Mouse (Mus musculus) left cerebral cortex, postnatal 14 days (tissue): Measurements from ENCODE around the gene Dennd6a. TPM values are rescaled to one million over a fixed set of nuclear protein-coding genes. Genes with fewer than 3 reads are reported as not detected.

ENCODE experiments used
- DNase-seq, 2 experiments: peaks; one replicate each; pipeline ENCODE4 v3.0.0; 2021 to 2022; ENCODE audit warnings: low spot score in 2 of 2, mixed read lengths in 1 of 2
- intact Hi-C: fragments of 180-260 bp; cut with DNase I; formaldehyde crosslinking; loops from one replicate; pipeline ENCODE4 v1.15.1; 2025
- total RNA-seq, 2 experiments: library from RNA; stranded (reverse); gene quantifications; 2 replicates each; pipeline ENCODE4 v1.2.3; 2021

Gene Dennd6a
- total RNA-seq, 2 experiments from 2014 or later = 24.1 to 29.5 TPM

GRCm38 (mm10) chr14:26558536-26558935, 15.1 kb upstream of the Dennd6a start:
- intact Hi-C loops = no loop called here
- DNase-seq = peak; percentile 49 to 55

DNA sequence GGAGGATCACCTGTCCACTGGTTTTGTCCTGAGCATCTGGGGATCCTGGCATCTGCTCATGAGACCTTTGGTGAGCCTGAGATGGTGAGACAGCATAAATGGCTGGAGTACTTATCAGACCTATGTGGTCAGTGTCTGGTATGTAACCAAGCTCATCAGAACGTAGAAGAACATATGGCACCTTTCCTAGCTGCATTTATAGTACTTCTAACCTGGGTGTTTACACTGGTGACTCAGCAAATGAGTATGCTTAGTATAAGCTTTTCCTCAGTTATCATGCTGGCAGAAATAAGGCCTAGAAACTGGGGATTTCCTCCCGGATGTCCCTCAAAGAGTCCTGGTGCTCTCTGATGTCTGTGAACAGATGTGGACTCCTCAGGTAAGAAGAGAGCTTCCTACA, 11.4 kb upstream of the Dennd6a start:
- no peak for DNase-seq
- intact Hi-C loops = no loop called here

DNA sequence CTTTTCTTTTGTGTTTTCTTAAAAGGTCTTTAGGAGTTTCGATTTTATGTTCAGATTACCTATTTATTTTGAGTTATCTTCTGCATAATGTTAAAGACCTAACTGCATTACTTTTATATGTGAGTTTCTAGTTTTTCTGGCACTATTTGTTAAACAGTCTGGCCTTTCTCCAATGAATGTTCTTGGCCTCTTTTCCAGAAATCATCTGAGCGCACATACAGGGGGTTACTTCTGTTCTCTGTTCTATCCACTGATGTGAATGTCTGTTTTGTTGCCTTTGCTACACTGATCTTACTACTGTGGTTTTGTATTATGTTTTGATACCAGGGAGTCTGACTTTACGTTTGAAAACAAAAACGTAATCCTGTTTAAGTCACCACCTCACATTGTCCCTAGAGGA, 3.8 kb upstream of the Dennd6a start:
- DNase-seq = no peak
- intact Hi-C loops = no loop called here

DNA sequence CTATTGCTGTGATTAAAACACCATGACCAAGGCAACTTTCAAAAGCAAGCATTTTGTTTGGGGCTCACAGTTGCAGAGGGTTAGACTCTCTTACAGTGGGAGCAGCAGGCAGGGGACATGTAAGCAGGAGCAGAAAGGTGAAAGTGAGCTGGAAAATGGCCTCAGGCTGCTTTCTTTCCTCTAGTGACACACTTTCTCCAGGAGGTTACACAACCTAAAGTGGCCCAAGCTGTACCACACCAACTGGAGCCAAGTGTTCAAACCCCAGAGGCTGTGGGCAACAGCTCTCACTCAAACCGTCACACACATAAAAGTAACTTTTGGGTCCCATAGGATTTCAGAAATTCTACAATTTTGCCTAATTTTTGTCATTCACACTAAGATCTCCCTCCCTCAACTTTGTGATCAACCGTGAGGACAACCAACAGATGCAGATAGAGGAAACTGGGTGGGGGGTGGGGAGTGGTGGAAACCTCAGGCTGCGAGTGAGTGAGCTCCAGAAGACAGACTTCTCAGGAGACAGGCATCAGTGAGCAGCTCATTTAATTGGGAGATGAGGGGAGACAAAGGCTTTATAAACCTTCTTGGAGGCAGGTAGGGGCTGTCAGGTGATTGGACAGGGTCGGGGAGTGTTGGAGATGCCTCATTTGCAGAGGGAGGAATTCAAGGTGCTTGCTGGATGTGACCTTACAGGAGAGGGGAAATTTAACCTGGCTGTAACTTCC, 1.5 kb upstream of the Dennd6a start:
- intact Hi-C loops = no loop called here
- DNase-seq = no peak

GRCm38 (mm10) chr14:26576255-26576780, 2.7 kb downstream of the Dennd6a start:
- intact Hi-C loops = loop anchor here (5.0 kb wide), 1 partner anchor 44 kb away; the partner anchor contains the start of gene Slmap
- no peak for DNase-seq

DNA sequence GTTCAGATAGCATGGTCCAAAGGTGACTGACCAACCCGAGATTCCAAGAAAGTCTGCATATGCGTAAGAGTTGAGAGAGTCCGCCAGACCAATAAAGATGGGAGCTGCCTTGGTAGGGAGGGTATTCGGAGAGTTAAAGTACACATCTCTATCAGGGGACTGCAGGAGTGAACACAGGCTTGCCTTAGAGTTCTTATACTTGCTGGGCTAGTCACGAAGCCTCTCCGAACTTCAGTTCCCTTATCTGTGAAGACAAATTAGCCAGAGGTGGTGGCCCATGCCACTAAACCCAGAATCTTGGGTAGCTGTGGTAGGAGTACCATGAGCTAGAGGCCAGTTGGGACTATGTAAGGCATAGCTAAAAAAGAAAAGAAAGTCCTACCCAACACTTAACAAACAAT, 5.1 kb downstream of the Dennd6a start:
- DNase-seq = no peak
- intact Hi-C loops = loop anchor here (2.0 to 5.0 kb wide), 2 partner anchors 46 to 90 kb away; partner anchors contain the start of gene Slmap

DNA sequence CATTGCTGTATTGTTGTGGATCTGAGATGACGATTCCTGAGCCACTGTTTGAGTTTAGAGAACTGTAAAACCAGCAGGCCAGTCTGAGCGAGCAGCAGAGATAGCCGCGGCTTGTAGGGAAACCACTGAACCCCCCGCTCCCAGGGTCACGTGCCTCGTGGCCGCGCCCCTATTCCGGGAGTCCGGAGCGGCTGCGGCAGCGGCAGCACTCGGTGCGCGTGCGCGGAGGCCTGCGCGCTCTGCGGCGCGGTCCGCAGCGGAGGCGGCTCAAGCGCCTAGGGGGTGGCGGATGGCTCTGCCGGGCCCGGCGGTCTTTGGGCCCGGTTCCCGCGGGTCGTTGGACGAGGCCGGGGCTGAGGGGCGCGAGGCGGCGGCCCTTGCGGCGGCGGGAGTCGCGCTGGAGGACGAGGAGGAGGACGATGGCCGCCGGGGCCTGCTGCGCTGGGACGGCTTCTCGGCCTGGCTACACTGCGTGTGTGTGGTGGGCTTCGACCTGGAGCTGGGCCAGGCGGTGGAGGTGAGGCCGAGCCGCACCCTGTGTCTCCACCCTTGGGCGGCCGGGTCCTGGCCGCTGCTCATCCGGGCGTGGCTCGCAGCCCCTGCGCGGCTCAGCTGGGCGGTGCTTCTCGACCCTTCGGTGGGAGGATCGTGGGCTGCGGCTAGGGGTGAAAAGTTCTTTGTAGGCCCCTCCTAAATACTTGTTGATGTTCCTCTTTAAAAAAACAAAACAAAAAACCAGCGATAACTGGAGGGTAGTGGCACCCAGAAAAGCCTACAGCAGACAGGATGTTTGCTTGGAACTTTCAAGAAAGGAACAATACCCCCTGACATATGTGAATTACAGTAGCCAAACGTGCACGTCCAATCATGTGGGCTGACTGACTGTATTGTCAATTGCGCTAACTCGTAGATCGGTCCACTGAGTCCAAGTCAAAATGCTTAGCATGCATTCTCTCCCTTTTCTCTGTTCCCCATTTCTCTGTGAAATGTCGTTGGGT, 6.0 kb downstream of the Dennd6a start:
- intact Hi-C loops = loop anchor here (2.0 to 5.0 kb wide), 2 partner anchors 47 to 91 kb away; partner anchors contain the start of gene Slmap
- peak; percentile 81 to 87 for DNase-seq

- DNase-seq = no peak
- intact Hi-C loops = no loop called here
Measured at GRCm38 (mm10) chr14:26583645-26584044, 10.0 kb downstream of the Dennd6a start.

GRCm38 (mm10) chr14:26587116-26587515, 13.5 kb downstream of the Dennd6a start:
- DNase-seq = no peak
- intact Hi-C loops = no loop called here

DNA sequence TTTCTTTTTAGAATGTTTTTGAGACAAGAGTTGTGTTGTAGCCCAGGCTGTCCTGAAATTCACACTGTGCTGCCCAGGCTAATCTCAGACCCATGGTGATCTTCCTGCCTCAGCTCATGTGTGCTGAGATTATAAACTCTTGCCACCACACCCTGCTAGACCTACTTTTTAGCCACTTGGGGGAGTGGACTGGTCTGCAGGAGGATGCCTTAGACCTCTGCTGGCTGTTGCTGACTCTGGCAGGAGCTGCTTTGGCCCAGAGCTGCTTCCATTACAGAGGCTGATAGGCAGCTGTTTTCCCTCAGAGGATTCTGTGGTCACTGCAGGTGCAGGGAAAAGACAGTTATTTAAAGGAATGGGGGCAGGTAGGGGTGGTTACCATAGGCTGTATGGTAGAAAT, 17.7 kb downstream of the Dennd6a start:
- intact Hi-C loops = no loop called here
- no peak for DNase-seq

- DNase-seq = no peak
- intact Hi-C loops = no loop called here
Measured at GRCm38 (mm10) chr14:26593281-26593895, 19.7 kb downstream of the Dennd6a start.

DNA sequence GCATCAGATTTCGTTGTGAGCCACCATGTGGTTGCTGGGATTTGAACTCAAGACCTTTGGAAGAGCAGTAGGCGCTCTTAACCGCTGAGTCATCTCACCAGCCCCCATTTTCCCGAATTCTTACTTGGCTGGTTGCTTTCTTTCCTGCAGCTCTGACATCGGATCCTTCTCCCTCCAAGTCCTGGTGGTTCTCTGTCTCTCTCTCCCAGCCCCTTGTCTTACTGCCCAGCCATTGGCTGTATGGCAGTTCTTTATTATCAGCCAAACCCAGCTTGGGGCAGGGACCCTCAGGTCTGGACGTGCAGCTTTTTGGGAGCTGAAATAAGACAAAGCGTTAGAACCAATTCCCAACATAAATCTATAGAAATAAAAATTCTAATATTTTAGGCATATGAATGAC, 21.5 kb downstream of the Dennd6a start:
- intact Hi-C loops = no loop called here
- DNase-seq = no peak

DNA sequence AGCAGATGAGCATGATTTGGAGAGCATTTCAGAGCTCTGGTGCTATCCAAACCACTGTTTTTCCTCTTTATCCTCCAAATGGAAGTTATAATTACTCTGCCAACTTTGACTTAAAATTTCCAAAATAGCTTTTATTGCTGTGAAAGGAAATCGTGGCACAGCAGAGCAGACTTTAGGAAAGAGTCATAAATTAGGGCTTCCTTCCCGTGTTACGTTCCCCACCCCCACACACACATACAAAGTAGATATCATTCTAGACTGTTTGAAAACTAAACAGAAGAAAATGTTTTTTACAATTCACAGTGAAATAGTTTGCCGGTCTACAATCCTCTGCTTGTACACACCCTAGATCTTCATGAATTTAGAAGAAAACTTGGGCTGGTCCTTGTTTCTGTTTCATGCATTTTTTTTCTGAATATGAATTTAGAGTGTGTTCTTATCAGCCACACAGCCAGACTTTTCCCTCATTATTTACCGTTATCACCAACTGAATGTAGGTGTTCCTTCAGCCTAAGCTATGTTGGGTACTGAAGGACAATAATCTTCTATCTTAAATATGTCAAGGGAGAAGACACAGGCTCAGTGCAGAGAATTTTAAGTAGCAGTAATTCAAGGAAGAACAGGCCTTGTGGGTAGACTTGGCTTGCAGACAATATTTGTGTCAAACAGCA, 22.2 kb downstream of the Dennd6a start:
- intact Hi-C loops = no loop called here
- DNase-seq = no peak

GRCm38 (mm10) chr14:26605354-26605753, 31.7 kb downstream of the Dennd6a start:
- intact Hi-C loops = no loop called here
- no peak for DNase-seq

DNA sequence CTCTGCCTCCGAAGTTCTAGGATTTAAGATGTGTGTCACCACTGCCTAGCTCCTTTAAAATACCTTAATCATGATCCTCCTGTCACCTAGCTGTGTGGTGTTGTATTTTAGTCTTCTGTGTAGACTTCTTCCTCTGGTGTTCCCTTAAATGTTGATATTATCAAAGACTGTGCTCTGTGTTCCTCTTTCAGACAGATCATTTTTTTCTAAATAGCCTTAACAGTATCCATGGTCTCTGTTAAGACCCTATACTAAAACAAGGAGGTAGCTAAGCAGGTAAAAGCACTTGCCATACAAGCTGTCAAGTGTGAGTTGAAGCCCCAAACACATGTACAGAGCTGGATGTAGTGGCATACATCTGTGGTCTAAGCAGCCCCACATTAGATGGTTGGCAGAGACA, 36.0 kb downstream of the Dennd6a start:
- DNase-seq = no peak
- intact Hi-C loops = no loop called here

GRCm38 (mm10) chr14:26610689-26611088, 37.0 kb downstream of the Dennd6a start:
- DNase-seq = no peak
- intact Hi-C loops = no loop called here

DNA sequence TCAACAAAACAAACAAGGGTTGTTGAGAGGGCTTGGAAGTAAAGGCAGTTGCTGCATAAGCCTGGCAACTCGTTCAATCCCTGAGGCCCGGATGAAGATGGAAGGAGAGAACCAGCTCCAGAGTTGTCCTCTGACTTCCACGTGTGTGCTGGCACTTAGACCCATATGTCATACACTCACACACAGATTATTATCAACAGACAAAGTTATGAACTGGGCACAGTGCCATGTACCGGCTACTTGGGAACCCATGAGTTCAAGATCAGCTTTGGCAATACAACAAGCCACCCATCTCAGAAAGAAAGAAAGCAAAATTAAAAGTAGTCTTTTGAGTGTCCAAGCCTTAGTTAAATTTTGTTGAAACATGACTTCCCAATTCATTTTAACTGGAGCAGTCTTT, 51.6 kb downstream of the Dennd6a start:
- intact Hi-C loops = no loop called here
- no peak for DNase-seq

DNA sequence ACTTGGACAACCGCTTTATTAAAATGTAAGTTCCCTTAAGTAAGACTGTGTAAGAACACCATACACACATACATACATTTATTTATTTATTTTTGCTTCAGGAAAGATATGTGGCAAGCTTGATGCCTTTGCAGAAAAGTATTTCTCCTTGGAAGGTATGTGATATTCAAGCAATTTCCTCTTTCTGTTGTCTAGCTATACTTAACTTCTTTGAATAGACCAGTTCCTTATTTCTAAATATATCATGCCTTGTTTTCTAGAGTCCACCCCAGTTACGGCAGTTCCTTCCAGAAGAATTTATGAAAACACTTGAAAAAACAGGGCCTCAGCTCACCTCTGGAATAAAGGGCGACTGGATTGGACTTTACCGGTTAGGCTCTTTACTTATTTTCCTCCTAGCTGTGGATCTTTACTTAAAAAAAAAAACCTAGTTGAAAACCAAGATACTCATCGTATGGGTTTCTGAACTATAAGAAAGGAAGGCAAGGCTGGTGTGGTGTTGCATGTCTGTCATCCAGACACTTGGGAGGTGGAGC, 53.0 kb downstream of the Dennd6a start:
- DNase-seq = no peak
- intact Hi-C loops = no loop called here
